Mouse (Mus musculus) forebrain, embryonic 16.5 days (tissue): ENCODE measurements at regions not wholly inside any gene's neighbourhood (a gene's known extent, or its start where the extent isn't known, plus 50 kb on each side); places are given as distances from the start of the nearest gene placed in this dataset.

Experiments
- ATAC-seq: fragments of 200-750 bp; cut with Nextera tagmentation; 2 replicates; pipeline ENCODE4 v1.8.0; 2017; ENCODE audit warnings: mild to moderate bottlenecking, moderate library complexity
- H3K27ac ChIP-seq: fragments of 300-500 bp; sonication (generic); 2 replicates; pipeline ENCODE4 v1.5.1; 2014; ENCODE audit warnings: low read length, control low read depth
- H3K27me3 ChIP-seq: fragments of 300-500 bp; sonication (generic); replicated peaks from 2 replicates; pipeline ENCODE4 v1.6.1; 2014; ENCODE audit warnings: low read length; ENCODE audit not compliant: control insufficient read depth, insufficient read depth
- H3K36me3 ChIP-seq: fragments of 300-500 bp; sonication (generic); 2 replicates; pipeline ENCODE4 v1.6.1; 2014; ENCODE audit not compliant: control insufficient read depth, insufficient read depth
- H3K4me1 ChIP-seq: fragments of 300-500 bp; sonication (generic); replicated peaks from 2 replicates; pipeline ENCODE4 v1.6.1; 2014; ENCODE audit warnings: low read length; ENCODE audit not compliant: control insufficient read depth, insufficient read depth
- H3K4me2 ChIP-seq: fragments of 300-500 bp; sonication (generic); 2 replicates; pipeline ENCODE4 v1.6.1; 2014; ENCODE audit warnings: mild to moderate bottlenecking, low read length, control low read depth
- H3K4me3 ChIP-seq: fragments of 300-500 bp; sonication (generic); replicated peaks from 2 replicates; pipeline ENCODE4 v1.5.1; 2014; ENCODE audit warnings: mild to moderate bottlenecking, low read length, control low read depth
- H3K9ac ChIP-seq: fragments of 300-500 bp; sonication (generic); replicated peaks from 2 replicates; pipeline ENCODE4 v1.6.1; 2014; ENCODE audit warnings: low read depth, low read length, control low read depth
- H3K9me3 ChIP-seq: fragments of 300-500 bp; sonication (generic); 2 replicates; pipeline ENCODE4 v1.6.1; 2016; ENCODE audit warnings: low read length; ENCODE audit not compliant: control insufficient read depth
- WGBS: fragments of 180-500 bp; shearing (Covaris S2); extraction: QIAGEN DNeasy Blood & Tissue Kit; methylation state at CpG from one replicate; pipeline ENCODE4 v1.1.7; 2014; 5-methylcytosine and 5-hydroxymethylcytosine counted together

DNA sequence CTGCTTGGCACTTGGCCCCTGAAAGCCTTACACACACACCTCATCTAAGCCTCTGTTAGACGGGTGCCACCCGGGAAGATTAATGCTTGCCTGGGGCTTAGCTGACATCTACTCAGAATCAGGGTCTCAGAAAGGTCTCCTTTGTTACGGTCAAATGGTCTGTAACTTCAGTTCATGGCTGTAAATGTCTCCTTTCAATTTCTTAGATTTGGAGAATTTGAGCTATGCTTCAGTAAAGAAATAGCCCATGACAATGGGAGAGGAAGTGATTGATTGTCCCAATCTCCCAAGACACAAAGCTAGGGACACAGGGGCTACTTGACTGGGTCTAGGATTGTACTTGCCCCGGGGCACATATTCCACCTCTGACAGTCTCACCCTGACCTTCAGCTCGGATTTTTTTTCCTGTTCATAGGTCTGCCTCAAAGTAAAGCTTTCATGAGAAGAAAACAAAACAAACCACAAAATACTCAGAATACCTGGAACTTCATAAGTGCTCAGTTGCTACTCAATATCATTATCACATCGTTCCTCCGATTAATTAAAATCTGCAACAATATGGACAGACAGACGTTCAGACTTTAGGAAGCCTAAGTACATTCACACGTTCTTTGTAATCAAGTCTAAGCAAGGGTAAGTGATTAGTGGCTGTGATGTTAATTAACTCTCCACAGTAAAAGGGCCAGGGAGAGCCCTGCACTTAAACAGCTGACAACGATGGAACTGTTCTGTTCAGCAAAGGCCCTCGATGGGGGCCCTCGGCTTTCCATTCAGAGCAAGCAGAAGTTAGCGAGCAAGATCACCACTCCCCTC is 132.9 kb upstream of the Slco3a1 start:
- no peaks in the 10 kb centered on the region for H3K36me3 ChIP-seq
- no peak overlapping the region for H3K9ac ChIP-seq
- no peak overlapping the region for H3K4me2 ChIP-seq
- H3K27me3 ChIP-seq: no peaks in the 10 kb centered on the region
- no peaks in the 10 kb centered on the region for H3K9me3 ChIP-seq
- 7% methylated on average over 13 of the region's 13 CpGs for WGBS
- peak; percentile 95 for ATAC-seq
- no peak overlapping the region for H3K27ac ChIP-seq
- peaks cover 6% of the 10 kb centered on the region; the same call in 1 of the 2 replicates for H3K4me1 ChIP-seq
- no peak overlapping the region for H3K4me3 ChIP-seq

- H3K36me3 ChIP-seq: no peaks in the 10 kb centered on the region
- no peak for ATAC-seq
- H3K27ac ChIP-seq: no peak overlapping the region
- no peaks in the 10 kb centered on the region for H3K9me3 ChIP-seq
- H3K4me2 ChIP-seq: no peak overlapping the region
- H3K4me1 ChIP-seq: peaks cover 6% of the 10 kb centered on the region; the same call in 1 of the 2 replicates
- WGBS: 83% methylated on average over 2 of the region's 2 CpGs
- no peaks in the 10 kb centered on the region for H3K27me3 ChIP-seq
- no peak overlapping the region for H3K4me3 ChIP-seq
- H3K9ac ChIP-seq: no peak overlapping the region
Measured at GRCm38 (mm10) chr7:74683979-74684378, 129.4 kb upstream of the Slco3a1 start.

GRCm38 (mm10) chr7:74673626-74674295 is 119.2 kb upstream of the Slco3a1 start:
- 72% methylated on average over 4 of the region's 4 CpGs for WGBS
- Histone ChIP-seq H3K27me3 (no peaks in the 10 kb centered on the region), H3K27ac (no peak overlapping the region), H3K4me2 (no peak overlapping the region), H3K36me3 (no peaks in the 10 kb centered on the region), H3K9ac (no peak overlapping the region), H3K9me3 (no peaks in the 10 kb centered on the region), H3K4me3 (no peak overlapping the region), H3K4me1 (no peaks in the 10 kb centered on the region)
- no peak for ATAC-seq

GRCm38 (mm10) chr7:74669110-74669509 is 114.5 kb upstream of the Slco3a1 start:
- Histone ChIP-seq H3K9ac (no peak overlapping the region), H3K36me3 (no peaks in the 10 kb centered on the region), H3K4me3 (no peak overlapping the region), H3K27me3 (no peaks in the 10 kb centered on the region), H3K4me2 (no peak overlapping the region), H3K4me1 (no peaks in the 10 kb centered on the region), H3K9me3 (no peaks in the 10 kb centered on the region), H3K27ac (no peak overlapping the region)
- ATAC-seq: no peak

DNA sequence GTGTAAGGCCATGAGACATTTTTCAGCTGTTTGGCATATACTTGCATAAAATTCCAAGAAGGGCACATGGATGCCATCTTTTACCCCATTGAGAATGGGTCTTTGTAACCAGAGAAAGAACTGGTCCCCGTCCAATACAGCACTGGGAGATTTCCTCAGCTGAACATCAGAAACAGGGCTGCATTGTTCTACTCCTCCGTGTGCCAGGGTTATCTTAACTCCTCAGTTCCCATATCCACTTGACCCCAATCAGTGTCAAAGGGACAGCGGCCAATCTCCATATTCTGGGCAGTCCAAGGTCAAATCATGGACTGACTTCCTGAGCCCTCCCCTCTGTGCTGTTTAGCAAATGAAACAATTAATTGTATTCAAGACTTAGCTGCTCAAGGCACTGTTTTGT is 112.5 kb upstream of the Slco3a1 start:
- Histone ChIP-seq H3K9me3 (no peaks in the 10 kb centered on the region), H3K4me1 (no peaks in the 10 kb centered on the region), H3K36me3 (no peaks in the 10 kb centered on the region), H3K27ac (no peak overlapping the region), H3K4me3 (no peak overlapping the region), H3K4me2 (no peak overlapping the region), H3K27me3 (no peaks in the 10 kb centered on the region), H3K9ac (no peak overlapping the region)
- no peak for ATAC-seq
- WGBS: 58% methylated on average over 3 of the region's 3 CpGs

DNA sequence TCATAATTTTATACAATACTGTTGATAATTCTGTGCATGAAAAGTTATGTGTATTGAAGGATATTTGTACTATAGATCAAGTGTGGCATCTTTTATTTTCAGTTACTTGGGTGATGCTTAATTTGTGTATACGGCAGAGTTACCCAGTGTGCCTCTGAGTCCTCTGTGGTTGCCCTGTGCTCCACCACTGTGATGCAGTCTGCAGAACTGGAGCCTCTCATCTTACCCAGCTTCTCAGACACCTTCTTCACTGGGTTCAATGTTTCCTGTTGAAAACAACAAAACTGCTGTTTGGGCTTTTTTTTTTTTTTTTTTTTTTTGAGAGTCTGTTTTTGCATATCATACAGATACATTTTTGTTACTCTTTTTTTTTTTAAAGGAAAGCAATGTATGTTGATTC is 109.2 kb upstream of the Slco3a1 start:
- H3K27me3 ChIP-seq: no peaks in the 10 kb centered on the region
- H3K4me2 ChIP-seq: no peak overlapping the region
- no peak for ATAC-seq
- WGBS: 90% methylated on average over 1 of the region's 1 CpGs
- no peak overlapping the region for H3K9ac ChIP-seq
- no peaks in the 10 kb centered on the region for H3K4me1 ChIP-seq
- no peaks in the 10 kb centered on the region for H3K9me3 ChIP-seq
- no peak overlapping the region for H3K27ac ChIP-seq
- H3K36me3 ChIP-seq: no peaks in the 10 kb centered on the region
- no peak overlapping the region for H3K4me3 ChIP-seq

DNA sequence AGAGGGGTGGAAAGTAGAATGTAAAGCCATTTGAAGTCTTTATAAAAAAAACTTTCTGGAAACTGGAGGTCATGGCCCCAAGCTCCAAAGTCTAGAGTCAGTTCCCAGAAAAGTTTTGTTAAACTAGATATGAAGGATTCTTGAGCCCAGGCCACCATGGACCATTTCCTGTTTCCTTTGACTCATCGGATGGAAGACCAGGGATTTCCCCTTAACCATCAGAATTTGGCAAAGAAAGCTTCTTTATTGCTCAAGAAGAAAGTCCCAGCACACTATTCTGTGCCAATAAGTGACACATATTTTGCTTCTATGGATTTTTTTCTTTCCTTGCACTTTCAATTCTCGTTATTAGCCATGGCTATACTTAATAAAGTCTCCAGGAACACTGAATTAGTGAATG is 92.7 kb upstream of the Slco3a1 start:
- Histone ChIP-seq H3K36me3 (no peaks in the 10 kb centered on the region), H3K27ac (no peak overlapping the region), H3K4me3 (no peak overlapping the region), H3K27me3 (no peaks in the 10 kb centered on the region), H3K4me1 (no peaks in the 10 kb centered on the region), H3K9ac (no peak overlapping the region), H3K9me3 (no peaks in the 10 kb centered on the region), H3K4me2 (no peak overlapping the region)
- WGBS: 82% methylated on average over 2 of the region's 2 CpGs
- no peak for ATAC-seq

GRCm38 (mm10) chr7:74640171-74640570 is 85.6 kb upstream of the Slco3a1 start:
- Histone ChIP-seq H3K27me3 (no peaks in the 10 kb centered on the region), H3K27ac (no peak overlapping the region), H3K4me2 (no peak overlapping the region), H3K4me1 (no peaks in the 10 kb centered on the region), H3K9ac (no peak overlapping the region), H3K4me3 (no peak overlapping the region), H3K36me3 (no peaks in the 10 kb centered on the region), H3K9me3 (no peaks in the 10 kb centered on the region)
- WGBS: 88% methylated on average over 4 of the region's 4 CpGs
- no peak for ATAC-seq

GRCm38 (mm10) chr7:74632217-74632616 is 77.6 kb upstream of the Slco3a1 start:
- H3K36me3 ChIP-seq: no peaks in the 10 kb centered on the region
- no peak overlapping the region for H3K9ac ChIP-seq
- H3K4me1 ChIP-seq: no peaks in the 10 kb centered on the region
- no peak overlapping the region for H3K27ac ChIP-seq
- no peak for ATAC-seq
- H3K9me3 ChIP-seq: no peaks in the 10 kb centered on the region
- H3K4me2 ChIP-seq: no peak overlapping the region
- H3K27me3 ChIP-seq: no peaks in the 10 kb centered on the region
- 91% methylated on average over 8 of the region's 8 CpGs for WGBS
- H3K4me3 ChIP-seq: no peak overlapping the region
